Mouse (Mus musculus) kidney, adult 18-20 months (tissue): Measurements from ENCODE around the gene Lce3f.
A peak's percentile ranks its signal among the peaks of the same experiment; 100 is the strongest.

Experiments used
- DNase-seq: peaks from one replicate; pipeline ENCODE4 v3.0.0; 2021

Gene Lce3f

DNA sequence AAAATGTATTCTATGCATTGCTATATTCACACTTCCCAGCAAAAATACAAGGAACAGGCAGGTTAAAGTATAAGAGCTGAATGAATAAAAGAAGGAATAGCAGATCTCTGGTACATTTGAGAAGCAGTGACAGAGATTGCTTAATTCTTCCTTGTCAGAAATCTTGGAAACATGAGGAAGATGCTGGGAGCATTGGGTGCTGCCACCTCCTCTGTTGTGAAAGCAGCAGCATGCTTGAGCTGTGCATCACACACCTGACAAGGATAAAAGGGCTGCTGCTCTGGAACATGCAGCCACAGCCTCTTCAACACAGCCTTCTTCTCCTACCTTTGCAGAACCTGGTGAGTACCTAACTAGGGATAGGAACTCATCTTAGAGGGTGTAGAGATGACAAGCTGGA lies at the start of gene Lce3f:
TSS of gene Lce3f (plus strand) at position 301 of the 400 bp plus-strand sequence.
- DNase-seq = no peak

- no peak for DNase-seq
These were observed 47.8 kb upstream of the Lce3f start, which contains the start of gene Lce3c for GRCm38 (mm10) chr3:92944186-92944585. Gene Lce3c, plus strand, starts transcription at chr3:92944486.

DNA sequence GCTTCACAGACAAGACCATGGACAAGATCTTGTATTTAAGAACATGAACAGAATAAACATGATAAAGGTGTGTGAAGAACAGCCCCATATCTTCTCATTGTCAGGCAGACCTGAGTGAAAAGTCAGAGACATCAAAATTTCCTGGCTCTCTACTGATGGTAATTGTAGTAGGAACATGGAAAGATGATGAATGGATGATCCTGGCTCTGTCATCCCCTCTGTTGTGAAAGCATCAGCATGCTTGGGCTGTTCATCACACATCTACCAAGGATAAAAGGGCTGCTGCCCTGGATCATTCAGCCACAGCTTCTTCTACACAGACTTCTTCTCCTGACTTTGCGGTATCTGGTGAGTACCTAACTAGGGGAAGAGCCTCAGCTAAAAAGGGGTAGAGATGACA lies 34.9 kb upstream of the Lce3f start, which contains the start of gene Lce3d:
TSS of gene Lce3d (plus strand) at position 301 of the 400 bp plus-strand sequence.
- no peak for DNase-seq

DNA sequence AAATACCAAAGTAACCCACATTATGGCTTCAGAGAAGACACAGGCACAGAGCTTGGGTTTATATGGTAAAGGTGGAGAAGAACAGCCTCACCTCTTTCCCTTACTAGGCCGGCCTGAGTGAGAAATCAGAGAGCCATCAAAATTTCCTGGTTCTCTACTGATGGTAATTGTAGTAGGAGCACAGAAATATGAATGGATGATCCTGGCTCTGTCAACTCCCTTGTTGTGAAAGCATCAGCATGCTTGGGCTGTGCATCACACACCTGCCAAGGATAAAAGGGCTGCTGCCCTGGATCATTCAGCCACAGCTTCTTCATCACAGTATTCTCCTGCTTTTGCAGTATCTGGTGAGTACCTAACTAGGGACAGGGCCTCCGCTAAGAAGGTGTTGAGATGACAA lies 25.3 kb upstream of the Lce3f start, which contains the start of gene Lce3e:
TSS of gene Lce3e (plus strand) at position 301 of the 400 bp plus-strand sequence.
- DNase-seq = no peak

DNA sequence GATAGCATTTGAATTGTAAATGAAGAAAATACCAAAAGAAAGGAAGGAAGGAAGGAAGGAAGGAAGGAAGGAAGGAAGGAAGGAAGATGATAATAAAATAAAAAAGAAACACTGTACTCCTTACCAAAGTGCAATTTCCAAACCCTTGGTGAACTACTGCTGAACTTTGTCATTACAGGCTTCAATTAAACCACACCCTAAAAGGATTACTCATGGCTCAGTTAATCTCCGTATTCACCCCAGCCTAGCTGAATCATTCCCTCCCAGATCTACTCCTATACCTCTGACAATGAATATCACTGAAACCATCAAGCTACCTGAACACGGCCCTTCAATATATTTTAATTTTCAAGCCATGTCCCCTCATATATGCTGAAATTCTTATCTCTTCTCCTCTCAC lies 13.5 kb upstream of the Lce3f start:
- DNase-seq = no peak

GRCm38 (mm10) chr3:92998691-92999090 lies 6.7 kb downstream of the Lce3f start:
- DNase-seq = peak; percentile 68

DNA sequence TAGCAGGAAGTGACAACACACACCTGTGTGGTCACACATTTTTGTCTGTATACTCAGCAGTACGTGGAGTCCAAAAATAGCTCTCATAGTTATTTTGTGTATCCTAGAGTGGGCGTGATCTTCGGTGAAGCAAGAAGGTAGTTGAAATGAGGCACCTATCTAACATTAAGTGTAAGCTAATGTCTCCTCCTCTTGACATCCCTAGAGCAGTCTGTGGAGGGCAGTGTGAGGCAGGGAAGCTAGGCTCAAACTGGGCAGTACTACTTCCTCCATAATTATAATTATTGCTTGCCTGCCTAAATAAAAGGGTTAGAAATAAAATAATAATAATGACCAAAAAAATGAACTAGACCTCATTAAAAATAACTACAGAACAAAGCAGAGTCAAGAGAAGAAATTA lies 8.6 kb downstream of the Lce3f start:
- no peak for DNase-seq

DNA sequence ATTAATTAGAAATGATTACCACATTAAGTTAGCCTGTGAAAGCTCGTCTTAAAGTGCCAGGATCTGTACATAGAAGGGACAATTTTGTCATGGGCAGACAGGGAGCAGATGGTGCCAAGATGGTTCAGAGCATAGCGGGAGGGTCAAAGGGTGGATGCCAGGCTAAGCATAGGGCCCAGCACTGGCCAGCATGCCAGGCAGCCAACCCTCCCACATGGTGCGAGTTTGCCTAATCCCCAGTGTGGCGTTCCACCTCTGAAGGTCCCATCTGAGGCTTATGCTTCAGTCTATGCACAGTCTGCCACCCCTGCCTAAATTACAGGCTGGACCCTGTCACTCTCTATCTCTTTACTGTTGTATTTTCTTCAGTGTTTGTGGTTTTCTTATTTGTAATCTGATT lies 10.8 kb downstream of the Lce3f start:
- DNase-seq = no peak

- peak; percentile 16 for DNase-seq
These were observed 22.4 kb downstream of the Lce3f start for GRCm38 (mm10) chr3:93014378-93014801.

- DNase-seq = no peak
These were observed 22.8 kb downstream of the Lce3f start for GRCm38 (mm10) chr3:93014871-93015270.

DNA sequence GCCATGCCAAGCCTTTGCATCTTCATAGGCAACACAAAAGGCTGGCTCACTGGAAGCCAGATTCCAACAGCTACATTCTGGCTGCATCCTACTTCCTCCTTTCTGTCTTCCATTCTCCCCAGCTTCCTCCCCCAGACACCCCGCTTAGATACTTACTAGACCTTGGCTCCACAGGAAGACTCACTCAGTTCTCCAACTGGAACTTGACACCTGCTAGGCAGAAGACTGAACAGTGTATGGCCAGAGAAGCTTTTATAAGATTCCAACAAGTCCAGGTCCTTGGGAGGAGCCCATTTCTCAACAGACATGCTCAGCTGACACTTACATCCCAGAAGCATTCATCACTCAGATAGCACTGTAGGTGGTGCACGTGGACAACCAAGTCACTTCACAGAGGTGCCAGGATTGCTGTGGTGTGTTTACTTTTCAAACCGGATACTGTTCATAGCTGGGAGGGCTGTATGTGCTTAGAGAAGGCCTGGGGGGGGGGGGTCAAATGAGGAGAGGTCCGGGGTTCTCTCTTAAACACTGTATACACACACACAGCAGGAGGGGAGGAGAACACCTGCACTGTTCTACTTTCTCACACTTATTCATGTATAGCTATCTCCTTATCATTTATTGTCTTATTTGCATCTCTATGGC lies 23.6 kb downstream of the Lce3f start, which contains the start of gene Crct1:
TSS of gene Crct1 (minus strand) at position 228 of the 645 bp plus-strand sequence.
- DNase-seq = no peak

DNA sequence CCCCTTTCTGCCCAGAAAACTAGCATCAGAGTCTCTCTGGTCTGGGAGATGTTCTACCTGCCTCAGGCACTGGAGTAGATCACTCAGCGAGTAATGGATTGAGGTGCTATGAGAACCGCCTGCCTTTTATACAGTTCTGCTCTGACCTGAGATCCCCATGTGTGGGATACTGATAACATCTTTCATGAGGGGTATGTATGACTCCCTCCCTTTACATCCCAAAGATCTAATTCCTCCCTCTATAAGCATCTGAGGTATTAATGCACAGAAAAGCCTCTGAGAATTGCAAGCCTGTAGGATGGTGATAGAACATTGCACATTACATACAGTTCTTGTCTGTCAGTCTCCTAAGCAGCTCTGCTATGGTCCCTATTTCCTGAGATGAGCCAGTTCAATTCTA lies 26.9 kb downstream of the Lce3f start, which contains the start of gene Lce1m:
TSS of gene Lce1m (minus strand) at position 101 of the 400 bp plus-strand sequence.
- DNase-seq = no peak

- DNase-seq = no peak
These were observed 29.1 kb downstream of the Lce3f start for GRCm38 (mm10) chr3:93021171-93021570.

DNA sequence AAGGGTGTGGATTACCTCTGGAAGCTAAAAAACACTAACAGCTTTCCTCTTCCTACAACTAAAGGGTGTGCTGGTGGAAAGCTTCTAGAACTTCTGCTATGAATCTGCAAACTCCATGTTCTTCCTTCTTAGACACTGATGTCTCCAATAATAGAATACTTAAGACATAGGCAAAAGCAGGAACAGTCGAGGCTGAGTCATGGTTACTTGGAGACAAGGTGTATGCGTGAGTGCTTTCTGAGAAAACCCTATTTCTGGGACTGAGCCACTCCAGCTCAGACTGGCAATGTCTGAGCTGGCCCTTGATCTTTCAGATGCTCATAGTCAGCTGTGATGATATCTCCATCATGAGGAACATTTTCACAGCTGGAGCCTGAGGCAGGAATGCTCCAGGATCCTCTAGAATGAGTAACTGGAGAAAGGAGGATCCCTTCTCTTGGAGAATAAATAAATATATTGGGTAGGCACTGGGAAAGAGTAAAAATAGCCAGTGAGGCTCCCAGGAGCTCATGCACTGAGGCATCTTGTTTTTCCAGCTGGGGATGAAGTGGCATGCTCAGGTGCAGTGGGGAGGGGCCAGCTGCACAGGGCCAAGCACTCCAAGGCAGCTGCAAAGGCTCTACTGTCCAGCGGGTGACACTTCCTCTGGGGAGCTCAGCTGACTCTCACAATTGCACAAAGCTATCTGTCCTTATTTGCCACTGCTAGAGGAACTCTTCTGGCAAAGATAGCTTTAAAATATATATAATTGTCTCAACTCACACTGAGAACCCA lies 31.6 kb downstream of the Lce3f start:
- DNase-seq = no peak

DNA sequence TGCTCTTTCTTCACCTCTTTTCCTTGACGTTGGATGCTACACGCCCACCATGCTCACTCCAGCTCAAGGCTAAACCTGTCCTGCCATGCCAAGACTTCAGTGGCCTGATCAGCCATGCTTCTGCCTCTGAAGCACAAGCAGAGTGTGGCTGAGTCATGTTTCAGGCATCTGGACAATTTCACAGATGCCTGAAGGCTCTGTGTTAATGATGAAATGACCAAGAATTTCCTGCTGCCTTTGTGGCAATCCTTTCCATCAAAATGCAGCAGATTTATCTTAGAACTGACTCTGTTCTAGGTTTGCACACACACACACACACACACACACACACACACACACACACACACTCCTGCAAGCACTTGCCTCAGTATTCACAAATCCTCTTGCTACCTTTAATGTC lies 33.5 kb downstream of the Lce3f start:
- DNase-seq = no peak

DNA sequence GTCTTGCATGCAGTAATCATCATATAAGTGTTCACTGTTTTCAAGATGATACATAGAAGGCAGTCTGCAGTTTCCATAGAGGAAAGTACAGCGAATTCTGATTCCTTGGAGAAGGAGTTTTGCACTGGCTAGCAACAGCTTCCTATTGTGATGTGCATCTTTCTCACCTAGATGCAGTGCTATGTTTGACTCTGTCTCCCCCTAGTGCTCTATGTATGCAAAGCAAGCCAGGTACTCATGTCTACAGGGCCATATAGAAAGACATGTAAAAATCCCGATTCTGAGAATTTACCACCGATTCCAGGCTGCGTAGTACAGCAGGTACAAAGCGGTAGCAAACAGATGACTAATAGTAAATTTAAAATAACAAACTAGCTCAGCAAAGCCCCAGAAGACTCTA lies 39.4 kb downstream of the Lce3f start:
- no peak for DNase-seq
